ENCODE assay signal across 9 mouse cellular contexts in the genomic region with DNA sequence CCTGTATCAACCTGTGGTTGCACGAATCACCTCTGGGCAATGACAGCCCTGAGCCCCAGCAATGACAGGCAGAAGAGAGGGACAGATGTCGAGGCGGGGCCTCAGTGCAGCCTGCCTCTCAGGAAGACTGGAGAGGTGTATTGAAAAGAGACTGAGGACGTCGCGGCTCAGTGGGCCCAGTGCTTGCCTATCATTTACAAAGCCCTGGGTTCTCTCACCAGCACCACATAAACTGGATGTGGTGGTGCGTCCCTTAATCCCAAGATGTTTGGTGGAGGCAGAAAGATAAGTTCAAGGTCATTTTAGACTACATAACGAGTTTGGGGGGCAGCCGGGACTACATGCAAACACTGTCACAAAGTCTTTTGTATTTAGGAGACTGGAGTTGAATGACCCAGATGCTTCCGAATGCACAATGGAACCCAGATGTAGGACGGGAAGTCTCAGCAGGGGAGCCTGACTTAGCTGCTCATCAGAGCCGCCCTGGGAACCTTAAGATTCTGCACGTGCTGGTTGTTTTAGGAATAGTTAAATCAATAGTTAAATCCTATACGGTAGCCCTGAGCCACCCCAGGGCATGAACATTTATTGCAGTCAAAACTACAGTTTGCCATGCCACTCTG.
DNase-seq lines count a peak whose midpoint lies in the region; ATAC-seq lines count a peak whose summit lies in the region.
"Had no signal": no experiment of that assay in that cellular context is flagged by ENCODE, and none has a peak within 500 bp of the region (broad histone marks: within the 10 kb centered on the region; RNA-seq: fewer than 3 reads in every experiment).

No protein-coding gene starts in this region.

- H3K27ac ChIP-seq in heart, embryonic 10.5 days: 0 out of 2 replicates have a peak overlapping the region, but pooled peaks have one; percentile 52
- H3K27ac ChIP-seq in embryonic facial prominence, embryonic 14.5 days (replicated peaks; ENCODE audit: low read depth, low read length): 0 out of 2 replicates have a peak overlapping the region, but pooled peaks have one; percentile 30
- peak overlapping the region; percentile 68 for H3K27ac ChIP-seq in hindbrain, embryonic 15.5 days (replicated peaks)
- H3K27ac ChIP-seq: heart, embryonic 13.5 days had no signal

- H3K9me3 ChIP-seq in heart, embryonic 10.5 days: no peaks in the 10 kb centered on the region
- no peaks in the 10 kb centered on the region for H3K9me3 ChIP-seq in embryonic facial prominence, embryonic 14.5 days (ENCODE audit: control insufficient read depth, low read length)
- H3K9me3 ChIP-seq in hindbrain, embryonic 15.5 days: no peaks in the 10 kb centered on the region
- H3K9me3 ChIP-seq: heart, embryonic 13.5 days had no signal

- no peak for DNase-seq in heart, embryonic 10.5 days (ENCODE audit: low spot score)
- DNase-seq in heart, postnatal 4 days: no peak
- DNase-seq in embryonic facial prominence, embryonic 14.5 days (ENCODE audit: low spot score): peak; percentile 41
- DNase-seq in neural tube, embryonic 10.5 days (ENCODE audit: extremely low spot score, low spot score): peak; percentile 43
- no peak for DNase-seq in left cerebral cortex, postnatal 14 days (ENCODE audit: low spot score in 2 of 2)
- no peak for DNase-seq in kidney, adult 9 months
- DNase-seq in lung, adult 18-20 months: no peak

- peaks cover 99% of the 10 kb centered on the region for H3K27me3 ChIP-seq in heart, embryonic 10.5 days (ENCODE audit: insufficient read depth, poor library complexity, severe bottlenecking)
- 0 out of 2 replicates have a peak, but pooled peaks cover 5% of the 10 kb centered on the region for H3K27me3 ChIP-seq in embryonic facial prominence, embryonic 14.5 days (replicated peaks; ENCODE audit: control insufficient read depth, insufficient read depth, low read length)
- 0 out of 2 replicates have a peak, but pooled peaks cover 5% of the 10 kb centered on the region for H3K27me3 ChIP-seq in hindbrain, embryonic 15.5 days

- no peak overlapping the region for H3K4me2 ChIP-seq in embryonic facial prominence, embryonic 14.5 days (ENCODE audit: low read depth, low read length)
- H3K4me2 ChIP-seq in hindbrain, embryonic 15.5 days: no peak overlapping the region
- H3K4me2 ChIP-seq: heart, embryonic 13.5 days had no signal

- intact Hi-C loops in left cerebral cortex, postnatal 14 days (cut with DNase I): no loop called here

- H3K9ac ChIP-seq in embryonic facial prominence, embryonic 14.5 days (ENCODE audit: low read depth, low read length): no peak overlapping the region
- no peak overlapping the region for H3K9ac ChIP-seq in hindbrain, embryonic 15.5 days
- H3K9ac ChIP-seq: heart, embryonic 13.5 days had no signal

- no peak overlapping the region for H3K4me3 ChIP-seq in heart, embryonic 10.5 days
- H3K4me3 ChIP-seq in embryonic facial prominence, embryonic 14.5 days (ENCODE audit: low read depth, low read length): no peak overlapping the region
- no peak overlapping the region for H3K4me3 ChIP-seq in hindbrain, embryonic 15.5 days
- H3K4me3 ChIP-seq: heart, embryonic 13.5 days had no signal

- H3K4me1 ChIP-seq in heart, embryonic 10.5 days: peaks cover 46% of the 10 kb centered on the region
- peaks cover 34% of the 10 kb centered on the region for H3K4me1 ChIP-seq in embryonic facial prominence, embryonic 14.5 days (ENCODE audit: control insufficient read depth, insufficient read depth, low read length)
- peaks cover 55% of the 10 kb centered on the region for H3K4me1 ChIP-seq in hindbrain, embryonic 15.5 days (replicated peaks)

- ATAC-seq in embryonic facial prominence, embryonic 14.5 days (ENCODE audit: low read depth): 0 out of 2 replicates have a peak, but pooled peaks have one; percentile 13
- no peak for ATAC-seq in hindbrain, embryonic 15.5 days (ENCODE audit: low FRiP score, low read depth)

- H3K36me3 ChIP-seq in heart, embryonic 10.5 days: no peaks in the 10 kb centered on the region
- H3K36me3 ChIP-seq in embryonic facial prominence, embryonic 14.5 days (ENCODE audit: control insufficient read depth, insufficient read depth, low read length): no peaks in the 10 kb centered on the region
- no peaks in the 10 kb centered on the region for H3K36me3 ChIP-seq in hindbrain, embryonic 15.5 days
- H3K36me3 ChIP-seq: heart, embryonic 13.5 days had no signal

- WGBS in heart, embryonic 10.5 days: 14% methylated on average over 14 of the region's 14 CpGs
- WGBS in embryonic facial prominence, embryonic 14.5 days: 14% methylated on average over 14 of the region's 14 CpGs
- WGBS in hindbrain, embryonic 15.5 days: 8% methylated on average over 14 of the region's 14 CpGs

Comparison
In these comparisons a context has a peak if more than half of its experiments do, and no peak if none do; other contexts are left out.
1. DNase-seq: peak in embryonic facial prominence, embryonic 14.5 days (single experiment) and neural tube, embryonic 10.5 days (single experiment); none in heart, embryonic 10.5 days (single experiment), heart, postnatal 4 days (single experiment), left cerebral cortex, postnatal 14 days (0 of 2), kidney, adult 9 months (single experiment) and lung, adult 18-20 months (0 of 2).
2. Peak in every context shown above with its lines, with median percentiles within 50 percentile points of each other: H3K27ac ChIP-seq.